Mouse (Mus musculus) forebrain, embryonic 10.5 days (tissue): ENCODE results near the gene Golt1b. TPM values are rescaled to one million over a fixed set of nuclear protein-coding genes. Genes with fewer than 3 reads are reported as not detected.

Experiments
- DNase-seq: peaks from one replicate; pipeline ENCODE4 v3.0.0-alpha.2; 2017; ENCODE audit warnings: low spot score; ENCODE audit errors: extremely low spot score
- H3K27ac ChIP-seq: fragments of 300-500 bp; sonication (generic); 2 replicates; pipeline ENCODE4 v1.5.1; 2016; ENCODE audit warnings: mild to moderate bottlenecking
- H3K27me3 ChIP-seq: fragments of 300-500 bp; sonication (generic); 2 replicates; pipeline ENCODE4 v1.6.1; 2016; ENCODE audit warnings: mild to moderate bottlenecking; ENCODE audit not compliant: poor library complexity, severe bottlenecking
- H3K36me3 ChIP-seq: fragments of 300-500 bp; sonication (generic); replicated peaks from 2 replicates; pipeline ENCODE4 v1.6.1; 2016; ENCODE audit warnings: mild to moderate bottlenecking, moderate library complexity
- H3K4me1 ChIP-seq: fragments of 300-500 bp; sonication (generic); 2 replicates; pipeline ENCODE4 v1.6.1; 2016
- H3K4me3 ChIP-seq: fragments of 300-500 bp; sonication (generic); 2 replicates; pipeline ENCODE4 v1.5.1; 2016; ENCODE audit warnings: mild to moderate bottlenecking, moderate library complexity
- H3K9me3 ChIP-seq: fragments of 300-500 bp; sonication (generic); 2 replicates; pipeline ENCODE4 v1.6.1; 2016; ENCODE audit warnings: mild to moderate bottlenecking, moderate library complexity
- WGBS: fragments of 180-500 bp; shearing (Covaris S2); methylation state at CpG from one replicate; pipeline ENCODE4 v1.1.7; 2016; 5-methylcytosine and 5-hydroxymethylcytosine counted together
- polyA plus RNA-seq: library from polyadenylated mRNA; unstranded; fragments of >200 nt; fragmentation: Nextera tagmentation; extraction: Ambion mirVana; gene quantifications from 2 replicates; pipeline ENCODE4 v1.2.1, GENCODE M21; 2016

Golt1b gene
- polyA plus RNA-seq, 1 experiment from 2014 or later, result 112 TPM

- no peak for DNase-seq
- Histone ChIP-seq H3K4me3 (no peak overlapping the region), H3K4me1 (no peaks in the 10 kb centered on the region), H3K27ac (no peak overlapping the region), H3K27me3 (no peaks in the 10 kb centered on the region), H3K9me3 (no peaks in the 10 kb centered on the region), H3K36me3 (peaks cover 93% of the 10 kb centered on the region)
- 95% methylated on average over 8 of the region's 8 CpGs for WGBS
These were observed 21.1 kb upstream of the Golt1b start for GRCm38 (mm10) chr6:142365742-142366472.

- no peaks in the 10 kb centered on the region for H3K27me3 ChIP-seq
- H3K4me3 ChIP-seq, result no peak overlapping the region
- H3K4me1 ChIP-seq, result no peaks in the 10 kb centered on the region
- no peak overlapping the region for H3K27ac ChIP-seq
- DNase-seq, result no peak
- peaks cover 89% of the 10 kb centered on the region for H3K36me3 ChIP-seq
- H3K9me3 ChIP-seq, result no peaks in the 10 kb centered on the region
- WGBS, result 92% methylated on average over 10 of the region's 10 CpGs
These were observed 20.5 kb upstream of the Golt1b start for GRCm38 (mm10) chr6:142366473-142367018.

- H3K36me3 ChIP-seq, result peaks cover 89% of the 10 kb centered on the region
- WGBS, result 90% methylated on average over 3 of the region's 3 CpGs
These were observed 19.5 kb upstream of the Golt1b start for GRCm38 (mm10) chr6:142367565-142367964.

GRCm38 (mm10) chr6:142369568-142369967 is 17.5 kb upstream of the Golt1b start:
- WGBS, result 87% methylated on average over 3 of the region's 3 CpGs
- H3K4me1 ChIP-seq, result no peaks in the 10 kb centered on the region
- H3K9me3 ChIP-seq, result no peaks in the 10 kb centered on the region
- H3K27me3 ChIP-seq, result no peaks in the 10 kb centered on the region
- DNase-seq, result no peak
- peaks cover 89% of the 10 kb centered on the region for H3K36me3 ChIP-seq
- no peak overlapping the region for H3K27ac ChIP-seq
- H3K4me3 ChIP-seq, result no peak overlapping the region

More at GRCm38 (mm10) chr6:142367565-142367964, 19.5 kb upstream of the Golt1b start:
- no peaks in the 10 kb centered on the region for H3K9me3 ChIP-seq
- no peak overlapping the region for H3K27ac ChIP-seq
- H3K4me3 ChIP-seq, result no peak overlapping the region
- no peaks in the 10 kb centered on the region for H3K27me3 ChIP-seq
- no peaks in the 10 kb centered on the region for H3K4me1 ChIP-seq
- DNase-seq, result no peak

GRCm38 (mm10) chr6:142377081-142377480 is 9.9 kb upstream of the Golt1b start:
- H3K4me1 ChIP-seq, result no peaks in the 10 kb centered on the region
- H3K27me3 ChIP-seq, result no peaks in the 10 kb centered on the region
- H3K9me3 ChIP-seq, result no peaks in the 10 kb centered on the region
- WGBS, result 89% methylated on average over 1 of the region's 1 CpGs
- no peak overlapping the region for H3K27ac ChIP-seq
- H3K4me3 ChIP-seq, result no peak overlapping the region
- DNase-seq, result no peak
- H3K36me3 ChIP-seq, result peaks cover 62% of the 10 kb centered on the region

- H3K4me1 ChIP-seq, result no peaks in the 10 kb centered on the region
- H3K9me3 ChIP-seq, result no peaks in the 10 kb centered on the region
- H3K36me3 ChIP-seq, result peaks cover 47% of the 10 kb centered on the region
- no peak overlapping the region for H3K4me3 ChIP-seq
- no peak overlapping the region for H3K27ac ChIP-seq
- WGBS, result 89% methylated on average over 8 of the region's 8 CpGs
- no peak for DNase-seq
- H3K27me3 ChIP-seq, result no peaks in the 10 kb centered on the region
These were observed 8.3 kb upstream of the Golt1b start for GRCm38 (mm10) chr6:142378576-142379330.

- H3K27ac ChIP-seq, result no peak overlapping the region
- WGBS, result 95% methylated on average over 6 of the region's 6 CpGs
- H3K36me3 ChIP-seq, result peaks cover 35% of the 10 kb centered on the region
- DNase-seq, result no peak
- no peaks in the 10 kb centered on the region for H3K9me3 ChIP-seq
- no peak overlapping the region for H3K4me3 ChIP-seq
- H3K27me3 ChIP-seq, result no peaks in the 10 kb centered on the region
- no peaks in the 10 kb centered on the region for H3K4me1 ChIP-seq
These were observed 7.1 kb upstream of the Golt1b start for GRCm38 (mm10) chr6:142379961-142380360.

GRCm38 (mm10) chr6:142381615-142382014 is 5.4 kb upstream of the Golt1b start:
- Histone ChIP-seq H3K9me3 (no peaks in the 10 kb centered on the region), H3K27me3 (no peaks in the 10 kb centered on the region), H3K36me3 (peaks cover 19% of the 10 kb centered on the region), H3K27ac (no peak overlapping the region), H3K4me1 (peaks cover 6% of the 10 kb centered on the region), H3K4me3 (no peak overlapping the region)
- no peak for DNase-seq
- 94% methylated on average over 7 of the region's 7 CpGs for WGBS

GRCm38 (mm10) chr6:142384521-142384920 is 2.5 kb upstream of the Golt1b start:
- 91% methylated on average over 9 of the region's 9 CpGs for WGBS
- no peaks in the 10 kb centered on the region for H3K27me3 ChIP-seq
- peaks cover 24% of the 10 kb centered on the region for H3K4me1 ChIP-seq
- DNase-seq, result no peak
- H3K27ac ChIP-seq, result no peak overlapping the region
- H3K9me3 ChIP-seq, result no peaks in the 10 kb centered on the region
- no peak overlapping the region for H3K4me3 ChIP-seq
- no peaks in the 10 kb centered on the region for H3K36me3 ChIP-seq

GRCm38 (mm10) chr6:142386285-142387010 is 573 bp upstream of the Golt1b start:
- Histone ChIP-seq H3K27ac (peak overlapping the region; percentile 91), H3K4me3 (peak overlapping the region; percentile 99), H3K4me1 (peaks cover 24% of the 10 kb centered on the region), H3K27me3 (no peaks in the 10 kb centered on the region), H3K9me3 (no peaks in the 10 kb centered on the region), H3K36me3 (peaks cover 4% of the 10 kb centered on the region; the same call in 1 of the 2 replicates)
- DNase-seq, result no peak
- WGBS, result 6% methylated on average over 31 of the region's 31 CpGs

GRCm38 (mm10) chr6:142387755-142388271 is 792 bp downstream of the Golt1b start:
- Histone ChIP-seq H3K9me3 (no peaks in the 10 kb centered on the region), H3K36me3 (peaks cover 11% of the 10 kb centered on the region), H3K4me3 (peak overlapping the region; percentile 99), H3K27me3 (no peaks in the 10 kb centered on the region), H3K27ac (peak overlapping the region; percentile 91), H3K4me1 (peaks cover 24% of the 10 kb centered on the region)
- WGBS, result 24% methylated on average over 8 of the region's 8 CpGs
- no peak for DNase-seq

- peaks cover 24% of the 10 kb centered on the region for H3K36me3 ChIP-seq
- no peaks in the 10 kb centered on the region for H3K27me3 ChIP-seq
- no peak overlapping the region for H3K4me3 ChIP-seq
- no peak for DNase-seq
- H3K4me1 ChIP-seq, result peaks cover 24% of the 10 kb centered on the region
- WGBS, result 89% methylated on average over 2 of the region's 2 CpGs
- H3K9me3 ChIP-seq, result no peaks in the 10 kb centered on the region
- H3K27ac ChIP-seq, result no peak overlapping the region
These were observed 2.1 kb downstream of the Golt1b start for GRCm38 (mm10) chr6:142389101-142389500.
